Mouse (Mus musculus) ES-Bruce4 (cell line): ENCODE measurements around the gene Igfbpl1. TPM values are rescaled to one million over a fixed set of nuclear protein-coding genes. Genes with fewer than 3 reads are reported as not detected.

Source experiments
- H3K27ac ChIP-seq: 2 replicates; pipeline ENCODE4 v1.5.1; 2012; ENCODE audit warnings: low read length, inconsistent platforms; ENCODE audit not compliant: insufficient read depth
- H3K27me3 ChIP-seq: 2 replicates; pipeline ENCODE4 v1.6.1; 2012; ENCODE audit warnings: mild to moderate bottlenecking, low read length, inconsistent platforms; ENCODE audit not compliant: control insufficient read depth, poor library complexity, insufficient read depth, severe bottlenecking
- H3K36me3 ChIP-seq: 2 replicates; pipeline ENCODE4 v1.6.1; 2012; ENCODE audit warnings: inconsistent platforms, mild to moderate bottlenecking, low read length, moderate library complexity; ENCODE audit not compliant: control insufficient read depth, poor library complexity, insufficient read depth, severe bottlenecking
- H3K4me1 ChIP-seq: one replicate; pipeline ENCODE4 v1.8.1; 2011; ENCODE audit warnings: low read length; ENCODE audit not compliant: control insufficient read depth, insufficient read depth
- H3K4me3 ChIP-seq: 2 replicates; pipeline ENCODE4 v1.5.1; 2011; ENCODE audit warnings: low read depth, mild to moderate bottlenecking, low read length
- H3K9ac ChIP-seq: 2 replicates; pipeline ENCODE4 v1.6.1; 2012; ENCODE audit warnings: low read depth, mild to moderate bottlenecking, inconsistent platforms; ENCODE audit not compliant: poor library complexity, severe bottlenecking
- H3K9me3 ChIP-seq: replicated peaks from 2 replicates; pipeline ENCODE4 v1.6.1; 2012; ENCODE audit warnings: mild to moderate bottlenecking, low read length, inconsistent platforms; ENCODE audit not compliant: control insufficient read depth, poor library complexity, insufficient read depth, severe bottlenecking
- CTCF ChIP-seq: IDR thresholded peaks from one replicate; pipeline ENCODE4 v1.8.1; 2011; ENCODE audit warnings: low read depth, low read length
- EP300 ChIP-seq: IDR thresholded peaks from 2 replicates; pipeline ENCODE4 v1.6.1; 2011; ENCODE audit warnings: low read depth, low read length; ENCODE audit not compliant: insufficient read depth
- POLR2A ChIP-seq: IDR thresholded peaks from one replicate; pipeline ENCODE4 v1.8.1; 2011; ENCODE audit warnings: low read length; ENCODE audit not compliant: insufficient read depth
- polyA plus RNA-seq: library from polyadenylated mRNA; stranded (reverse); fragments of >200 nt; gene quantifications from 2 replicates; pipeline ENCODE4 v1.2.4, GENCODE M21; 2011; ENCODE audit warnings: low read depth; ENCODE audit not compliant: missing spikeins, insufficient read depth, insufficient read length

The Igfbpl1 gene
- polyA plus RNA-seq, 1 experiment: 4.1 TPM

DNA sequence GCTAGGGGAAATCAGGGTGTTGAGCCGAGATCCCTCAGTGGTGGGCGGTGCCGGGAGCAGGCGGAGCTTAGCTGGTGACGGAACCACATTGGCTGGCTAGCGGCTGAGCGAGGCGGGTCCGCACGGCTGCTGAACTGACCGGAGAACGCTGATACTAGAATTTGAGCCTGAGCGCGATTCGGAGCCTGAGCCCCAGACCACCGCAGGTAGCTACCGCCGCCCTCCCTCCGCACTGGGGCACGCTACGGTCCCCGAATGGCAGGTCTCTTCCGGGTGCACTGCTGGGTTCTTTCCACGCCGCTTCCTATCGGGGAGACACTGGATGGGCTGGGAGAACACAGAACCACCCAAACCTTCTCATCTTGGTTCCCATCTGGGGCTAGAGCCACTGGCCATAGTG lies 27.8 kb downstream of the Igfbpl1 start, which contains the start of gene Aldh1b1:
Gene Aldh1b1 (plus strand): TSS at position 59 of the 400 bp plus-strand sequence.
- Histone ChIP-seq H3K4me1 (peaks cover 5% of the 10 kb centered on the region), H3K27ac (peak within 1 kb of the TSS; percentile 24; the same call in 1 of the 2 replicates)
- TF ChIP-seq POLR2A: peak; percentile 1
- no peak for TF ChIP-seq EP300

DNA sequence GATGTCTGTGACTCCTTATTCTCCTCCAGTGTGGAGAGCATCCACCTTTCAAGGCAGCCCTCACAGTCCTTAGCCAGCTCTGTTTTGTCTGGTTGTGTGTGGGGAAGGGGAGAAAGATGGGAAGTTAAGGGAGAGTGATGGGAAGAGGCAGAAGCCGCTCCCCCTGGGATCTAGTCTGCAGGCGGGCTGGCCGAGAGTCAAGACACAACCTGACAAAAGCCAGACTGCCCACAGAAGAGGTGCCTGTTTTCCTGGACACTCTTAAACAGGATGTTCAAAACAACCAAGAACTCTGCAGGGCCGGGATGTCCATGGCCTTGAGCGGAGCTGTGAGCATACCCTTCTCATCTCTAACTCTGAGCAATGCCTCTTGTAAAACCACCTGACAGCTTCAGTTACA lies 30.0 kb downstream of the Igfbpl1 start:
- Histone ChIP-seq H3K36me3 (no peaks in the 10 kb centered on the region), H3K27ac (no peak overlapping the region), H3K9ac (no peak overlapping the region), H3K9me3 (no peaks in the 10 kb centered on the region), H3K4me1 (peaks cover 5% of the 10 kb centered on the region), H3K4me3 (no peak overlapping the region), H3K27me3 (no peaks in the 10 kb centered on the region)
- TF ChIP-seq EP300 (no peak), POLR2A (no peak), CTCF (no peak)

More for the DNA sequence above, 27.8 kb downstream of the Igfbpl1 start, which contains the start of gene Aldh1b1:
- Histone ChIP-seq H3K4me3 (peak within 1 kb of the TSS; percentile 71), H3K27me3 (no peaks in the 10 kb centered on the region), H3K9ac (peak within 1 kb of the TSS; percentile 52), H3K36me3 (peaks cover 4% of the 10 kb centered on the region; the same call in 1 of the 2 replicates), H3K9me3 (no peaks in the 10 kb centered on the region)

DNA sequence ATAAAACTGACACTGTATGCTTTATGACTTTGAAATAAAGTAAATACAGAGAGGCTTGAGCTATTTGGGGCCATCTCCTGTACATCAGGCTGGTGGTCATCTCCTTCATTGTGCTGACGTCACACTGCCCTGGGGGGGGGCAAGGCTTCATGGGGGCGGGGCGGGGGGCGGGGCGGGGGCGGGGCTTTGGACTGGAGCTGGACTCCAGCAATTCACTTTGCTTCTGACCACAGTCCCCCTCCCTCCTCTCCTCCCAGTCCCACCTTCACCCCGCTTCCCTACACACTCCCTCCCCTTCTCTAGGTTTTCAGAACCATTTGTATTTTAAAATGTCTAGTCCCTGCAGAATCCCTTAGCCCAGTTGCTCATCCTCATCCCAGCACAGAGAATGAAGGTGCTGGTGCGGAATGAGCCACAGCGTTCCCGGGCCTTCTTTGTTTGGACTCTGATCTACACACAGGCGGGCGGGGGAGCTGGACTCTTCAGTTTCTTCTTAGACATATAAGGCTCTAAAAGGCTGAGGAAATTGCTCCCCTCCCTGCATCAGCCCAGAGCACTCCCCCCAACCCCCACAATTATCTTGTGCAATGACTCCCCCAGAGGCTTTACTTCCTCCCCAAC lies 31.4 kb downstream of the Igfbpl1 start:
- H3K4me1 ChIP-seq: peaks cover 3% of the 10 kb centered on the region
- peak overlapping the region; percentile 54; the same call in 1 of the 2 replicates for H3K4me3 ChIP-seq
- no peak overlapping the region for H3K27ac ChIP-seq
- TF ChIP-seq POLR2A (no peak), CTCF (no peak), EP300 (no peak)
- H3K9ac ChIP-seq: peak overlapping the region; percentile 67
- no peaks in the 10 kb centered on the region for H3K27me3 ChIP-seq
- no peaks in the 10 kb centered on the region for H3K9me3 ChIP-seq
- H3K36me3 ChIP-seq: no peaks in the 10 kb centered on the region

DNA sequence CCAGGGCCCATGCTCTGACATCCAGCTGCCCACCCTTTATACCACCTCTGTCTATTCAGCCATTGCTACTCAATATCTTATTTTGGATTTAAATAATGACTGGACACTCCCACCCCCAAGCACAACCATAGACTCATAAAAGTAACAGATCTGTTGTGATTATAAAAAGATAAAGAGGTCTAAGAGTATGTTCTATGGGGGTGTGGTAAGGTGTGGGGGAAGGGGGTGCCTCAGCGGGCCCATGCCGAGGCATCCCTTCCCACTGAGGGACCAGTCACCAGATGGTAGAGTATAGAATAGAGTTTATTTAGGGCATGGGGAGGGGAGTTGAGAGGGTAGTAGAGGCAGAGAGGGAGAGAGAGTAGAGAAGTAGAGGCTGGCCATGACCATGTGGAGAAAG lies 36.7 kb downstream of the Igfbpl1 start:
- H3K4me1 ChIP-seq: no peaks in the 10 kb centered on the region
- H3K9ac ChIP-seq: no peak overlapping the region
- no peaks in the 10 kb centered on the region for H3K36me3 ChIP-seq
- no peaks in the 10 kb centered on the region for H3K27me3 ChIP-seq
- TF ChIP-seq CTCF (no peak), EP300 (no peak), POLR2A (no peak)
- no peak overlapping the region for H3K4me3 ChIP-seq
- no peaks in the 10 kb centered on the region for H3K9me3 ChIP-seq
- H3K27ac ChIP-seq: no peak overlapping the region

DNA sequence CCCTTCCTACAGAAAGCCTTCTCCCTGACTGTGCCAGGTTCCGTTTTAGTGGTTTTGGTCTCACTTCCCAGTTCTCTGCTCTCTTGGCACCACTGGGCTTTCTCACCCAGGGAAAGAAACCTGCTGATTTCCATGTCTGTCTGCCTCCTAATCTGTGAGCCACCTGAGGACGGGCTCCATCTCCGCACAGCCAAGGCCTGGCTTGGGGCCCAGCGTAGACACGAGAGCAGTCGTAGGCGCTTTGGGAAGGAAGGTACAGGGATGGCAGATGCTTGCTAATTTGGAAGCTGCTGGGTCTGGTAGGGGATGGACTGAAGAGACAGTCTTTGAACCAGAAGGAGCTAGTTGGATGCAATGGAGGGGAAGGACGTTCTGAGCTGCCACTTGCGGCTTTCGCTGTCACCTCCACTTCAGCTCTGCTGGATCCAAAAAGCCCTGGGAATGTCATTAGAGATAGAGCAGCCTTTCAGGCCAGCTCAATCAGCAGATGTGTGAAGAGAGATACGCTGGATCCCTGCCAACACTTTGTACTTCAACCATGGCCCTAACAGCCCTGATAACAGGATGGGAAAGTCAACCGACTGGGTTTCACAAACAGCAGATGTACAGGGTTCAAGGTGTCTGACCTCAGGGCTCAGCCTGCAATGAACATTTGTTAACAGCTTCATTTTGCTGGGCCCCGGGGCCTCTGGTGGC lies 37.3 kb downstream of the Igfbpl1 start:
- H3K9me3 ChIP-seq: no peaks in the 10 kb centered on the region
- H3K4me1 ChIP-seq: no peaks in the 10 kb centered on the region
- H3K4me3 ChIP-seq: no peak overlapping the region
- TF ChIP-seq CTCF (no peak), EP300 (no peak), POLR2A (no peak)
- H3K27ac ChIP-seq: no peak overlapping the region
- H3K9ac ChIP-seq: no peak overlapping the region
- no peaks in the 10 kb centered on the region for H3K36me3 ChIP-seq
- H3K27me3 ChIP-seq: no peaks in the 10 kb centered on the region

DNA sequence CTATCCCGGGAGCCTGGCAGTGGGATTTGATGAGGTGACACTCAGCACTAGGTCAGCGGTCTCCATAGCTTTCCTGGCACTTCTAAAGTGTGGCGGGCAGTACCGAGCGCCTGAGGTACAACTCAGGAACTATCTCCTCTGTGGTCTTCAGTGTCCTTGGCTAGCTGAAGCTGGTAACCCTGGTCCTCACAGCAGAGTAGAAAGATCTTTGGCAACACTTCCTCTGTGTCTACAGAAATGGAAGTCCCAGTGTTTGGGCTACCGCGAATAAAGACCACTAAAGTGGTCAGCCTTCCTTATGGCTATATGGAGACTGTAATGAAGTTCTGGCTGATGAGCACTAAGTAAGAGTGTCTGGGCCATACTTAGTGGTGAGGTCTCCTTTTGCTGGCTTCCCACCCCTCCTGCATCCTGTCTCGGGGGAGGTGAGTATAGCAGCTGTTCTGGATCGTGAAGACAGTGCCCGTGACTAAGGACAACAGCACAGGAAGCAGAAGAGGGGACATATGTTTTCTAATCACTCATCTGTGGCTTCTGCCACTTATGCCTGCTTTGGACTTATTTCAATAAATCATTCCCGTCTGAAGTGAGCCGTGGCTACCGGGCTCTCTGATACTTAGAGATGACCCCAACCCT lies 38.2 kb downstream of the Igfbpl1 start:
- no peaks in the 10 kb centered on the region for H3K27me3 ChIP-seq
- no peak overlapping the region for H3K27ac ChIP-seq
- no peaks in the 10 kb centered on the region for H3K36me3 ChIP-seq
- H3K4me1 ChIP-seq: no peaks in the 10 kb centered on the region
- TF ChIP-seq POLR2A: no peak
- TF ChIP-seq CTCF: no peak
- no peak for TF ChIP-seq EP300
- H3K9ac ChIP-seq: no peak overlapping the region
- no peak overlapping the region for H3K4me3 ChIP-seq
- H3K9me3 ChIP-seq: no peaks in the 10 kb centered on the region
